Mouse (Mus musculus): ENCODE measurements around the gene Kcp.

The Kcp gene

DNA sequence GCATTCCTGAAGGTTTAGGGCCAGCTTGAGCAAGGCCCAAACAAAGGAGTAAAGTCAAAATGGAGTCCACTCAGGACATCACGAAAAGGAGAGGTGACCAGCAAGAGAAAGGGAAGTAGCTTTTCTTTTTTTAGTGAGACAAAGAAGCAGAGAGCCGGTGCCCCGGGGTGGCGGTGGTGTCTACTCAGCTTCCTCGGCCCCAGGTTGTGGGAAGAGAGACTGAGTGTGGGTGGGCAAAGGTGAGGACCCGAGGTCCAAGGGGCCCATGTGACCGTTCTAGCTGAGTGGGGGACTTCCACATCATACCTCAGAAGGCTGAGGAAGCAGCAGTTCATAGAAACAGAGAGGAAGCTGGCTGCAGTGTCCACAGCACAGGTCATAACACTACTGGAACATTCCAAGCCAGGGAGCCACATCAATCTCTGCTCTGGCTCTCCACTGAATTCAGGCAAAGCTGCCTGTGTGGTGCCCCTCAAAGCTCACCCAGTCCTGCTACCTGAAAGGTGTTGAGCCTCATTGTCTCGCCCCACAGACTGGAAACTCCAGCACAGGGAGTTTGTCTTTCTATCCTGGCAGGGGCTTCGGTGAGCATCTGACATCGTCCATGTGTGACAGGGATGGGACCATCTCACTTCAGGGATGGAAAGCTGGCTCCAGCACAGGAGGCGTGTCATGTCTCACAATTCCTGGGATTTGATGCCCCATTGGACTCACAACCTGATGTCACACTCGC is 15.7 kb upstream of the Kcp start:
- DNase-seq (ENCODE audit: low read depth, low spot score): no peak

DNA sequence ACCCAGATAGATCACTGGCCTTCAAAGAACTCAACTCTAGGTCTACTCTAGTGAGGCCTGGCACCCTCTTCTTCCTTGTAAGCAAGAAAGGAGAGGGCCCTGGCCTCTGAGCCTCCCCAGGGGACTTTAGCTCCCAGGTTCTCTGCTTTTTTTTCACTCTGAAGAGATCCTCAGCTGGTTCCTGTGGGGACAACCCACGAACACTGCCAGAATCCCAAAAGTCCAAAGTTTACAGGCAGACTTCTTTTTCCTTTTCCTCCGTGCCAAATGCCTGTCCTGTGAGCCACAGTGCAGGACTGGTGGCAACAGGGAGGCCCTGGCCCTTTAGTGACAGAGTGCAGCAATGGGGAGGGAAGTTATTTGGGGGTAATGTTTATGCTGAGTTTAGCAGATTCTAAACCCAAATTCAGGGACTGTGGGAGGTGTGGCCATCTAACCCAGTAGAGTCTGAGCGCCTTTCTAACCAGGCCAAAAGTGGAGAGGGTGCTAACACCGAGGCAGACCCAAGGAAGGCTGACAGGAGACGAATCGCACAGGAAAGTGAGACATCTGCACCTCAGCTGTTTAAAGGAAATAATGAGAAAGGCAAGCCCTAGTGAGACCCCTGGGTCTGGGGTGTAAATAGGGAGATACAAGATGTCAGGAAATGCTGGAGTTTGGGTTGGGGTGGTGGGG is 15.0 kb upstream of the Kcp start:
- no peak for DNase-seq (ENCODE audit: low read depth, low spot score)

DNA sequence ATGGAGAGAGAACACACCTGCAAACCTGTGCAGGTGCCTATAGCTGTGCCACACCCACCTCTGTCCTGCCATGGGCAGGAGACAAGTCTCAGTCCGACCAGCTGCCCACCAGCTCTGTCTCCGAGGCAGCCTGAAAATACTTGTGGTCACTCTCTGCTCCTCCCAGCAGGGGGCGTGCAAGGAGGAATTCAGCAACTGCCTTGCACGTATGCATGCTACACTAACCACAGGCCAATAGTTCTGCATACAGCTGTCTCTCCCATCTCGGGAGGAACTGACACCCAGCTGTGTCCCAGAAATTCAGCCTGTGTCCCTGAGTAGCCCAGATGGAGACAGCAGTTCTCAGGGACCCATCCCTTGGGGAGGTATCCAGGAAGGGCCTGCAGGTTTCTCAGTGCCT is 9.4 kb upstream of the Kcp start:
- DNase-seq (ENCODE audit: low read depth, low spot score): peak; percentile 84

DNA sequence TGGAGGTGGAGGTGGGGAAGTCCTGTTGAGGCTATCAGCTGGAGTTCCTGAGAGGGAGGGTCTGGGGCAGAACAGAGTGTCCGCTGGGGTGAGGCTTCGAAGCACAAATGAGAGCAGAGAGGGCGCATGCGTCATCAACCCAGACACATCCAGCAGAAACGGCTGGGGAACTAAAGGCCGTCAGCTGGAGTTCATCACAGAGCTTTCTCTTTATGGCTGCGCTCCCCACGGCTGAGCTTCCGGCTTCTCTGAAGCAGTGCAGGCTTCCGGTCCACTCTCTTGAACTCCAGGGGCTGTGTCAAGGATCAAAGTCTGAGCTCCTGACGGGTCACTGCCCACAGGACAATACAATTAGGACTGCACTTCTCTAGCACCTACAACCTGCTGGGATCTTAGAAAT is 5.5 kb upstream of the Kcp start:
- DNase-seq (ENCODE audit: low read depth, low spot score): peak; percentile 68

DNA sequence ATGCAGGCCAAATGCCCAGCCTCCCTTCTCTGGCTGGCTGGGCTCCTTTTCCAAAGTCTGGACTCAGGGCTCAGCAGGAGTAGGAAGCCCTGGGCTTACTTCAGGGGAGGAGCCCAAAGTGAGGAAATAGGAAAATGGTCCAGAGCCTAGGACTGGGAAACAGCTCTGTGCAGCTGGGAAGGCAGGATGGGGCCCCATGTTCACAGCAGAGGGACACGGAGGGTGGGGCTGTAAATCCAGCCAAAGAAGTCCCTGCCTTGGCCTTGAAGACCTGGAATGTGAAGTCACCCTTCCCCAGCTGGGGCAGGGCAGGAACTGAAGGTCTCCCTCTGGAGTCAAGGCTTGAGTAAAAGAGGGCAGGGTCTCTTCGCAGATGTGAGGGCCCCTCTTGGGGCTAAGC is 1.3 kb upstream of the Kcp start:
- DNase-seq (ENCODE audit: low read depth, low spot score): no peak

DNA sequence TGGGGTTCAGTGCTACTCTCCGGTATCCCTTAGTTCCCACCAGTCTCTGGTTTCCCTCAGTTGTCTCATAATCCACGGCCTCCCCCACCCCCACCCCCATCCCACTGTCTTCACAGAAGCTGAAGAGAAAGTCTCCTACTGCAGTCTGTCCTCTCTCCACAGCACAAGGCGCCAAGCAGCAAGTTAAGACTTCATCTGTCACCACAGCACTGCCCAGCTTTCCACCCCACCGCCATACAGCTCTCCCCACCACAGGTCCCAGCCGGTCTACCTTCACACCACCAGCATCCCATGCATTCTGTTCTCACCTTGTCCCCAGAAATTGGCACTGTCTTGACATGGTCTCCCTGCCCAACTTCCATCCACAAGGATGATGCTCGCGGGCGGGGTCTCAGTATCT is 918 bp downstream of the Kcp start:
- DNase-seq (ENCODE audit: low read depth, low spot score): no peak

DNA sequence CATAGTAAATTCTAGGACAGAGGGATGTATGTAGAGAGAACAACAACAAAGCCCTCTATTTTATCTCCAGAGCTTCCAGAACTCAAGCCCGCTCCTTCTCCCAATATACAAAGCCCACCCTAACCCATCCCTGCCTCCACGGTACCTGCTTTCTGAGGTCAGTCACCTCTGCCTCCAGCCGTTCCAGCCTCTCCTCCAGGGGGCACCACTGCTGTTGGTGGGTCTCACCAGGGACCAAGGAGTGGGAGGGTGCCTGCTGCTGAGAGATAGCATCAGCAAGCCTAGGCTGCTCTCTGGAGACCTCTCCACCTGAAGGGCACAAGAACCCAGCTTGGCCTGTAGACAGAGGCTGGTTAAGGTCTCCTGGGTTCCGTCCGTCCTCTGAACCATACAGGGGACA is 2.3 kb downstream of the Kcp start:
- DNase-seq (ENCODE audit: low read depth, low spot score): no peak

DNA sequence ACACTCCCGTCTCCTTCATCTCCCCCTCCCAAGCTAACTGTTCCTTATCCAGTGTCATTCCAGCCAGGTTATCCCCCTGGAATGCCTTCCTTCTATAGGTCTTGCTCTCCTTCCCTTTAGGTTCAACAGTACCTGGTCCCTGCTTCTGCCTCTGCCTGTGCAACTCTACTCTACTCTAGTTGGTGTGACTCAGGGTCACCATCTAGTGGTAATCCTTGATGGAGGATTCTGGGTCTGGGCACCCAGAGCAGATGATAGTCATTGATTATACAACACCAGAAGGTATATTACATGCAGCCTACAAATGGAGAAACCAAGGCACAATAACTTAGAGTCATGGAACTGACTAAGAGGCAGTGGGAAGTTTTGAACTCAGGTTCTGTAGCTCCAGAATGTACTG is 6.2 kb downstream of the Kcp start:
- no peak for DNase-seq (ENCODE audit: low read depth, low spot score)

DNA sequence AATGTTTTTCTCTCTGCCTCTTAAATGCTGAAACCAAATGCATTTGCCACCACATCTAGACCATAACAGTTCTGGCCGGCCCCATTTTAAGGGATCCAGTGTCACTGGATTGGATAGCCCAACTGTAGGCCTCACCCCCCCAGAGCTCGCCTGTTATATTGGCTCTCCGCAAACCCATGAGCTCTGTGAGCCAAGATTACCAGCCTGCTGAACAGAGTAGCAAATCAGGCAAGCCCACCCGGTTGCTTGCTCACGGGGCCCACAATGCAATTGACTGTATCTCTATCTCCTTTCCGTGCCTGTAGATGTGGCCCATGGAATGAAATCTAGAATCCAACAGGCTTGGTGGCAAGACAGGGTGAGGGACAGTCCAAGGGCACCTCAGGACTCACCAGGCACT is 6.9 kb downstream of the Kcp start:
- no peak for DNase-seq (ENCODE audit: low read depth, low spot score)

DNA sequence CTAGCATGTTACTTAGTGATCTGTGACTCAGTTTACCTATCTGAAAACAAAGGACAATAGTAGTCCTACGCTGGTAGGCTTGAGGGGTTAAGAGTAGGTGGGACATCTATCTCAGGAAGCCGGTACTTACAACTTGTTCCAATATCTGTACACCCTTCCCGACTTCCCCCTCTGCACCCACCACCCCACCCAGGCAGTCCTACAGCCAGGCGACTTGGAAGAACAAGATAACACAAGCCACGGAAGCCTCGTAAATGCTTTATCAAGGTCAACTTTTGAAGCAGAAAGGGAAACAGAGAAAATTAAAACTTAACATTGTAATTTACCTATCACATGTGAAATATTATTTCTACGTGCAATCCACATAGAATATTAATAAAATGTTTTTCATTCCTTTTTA is 7.6 kb downstream of the Kcp start:
- DNase-seq (ENCODE audit: low read depth, low spot score): no peak

DNA sequence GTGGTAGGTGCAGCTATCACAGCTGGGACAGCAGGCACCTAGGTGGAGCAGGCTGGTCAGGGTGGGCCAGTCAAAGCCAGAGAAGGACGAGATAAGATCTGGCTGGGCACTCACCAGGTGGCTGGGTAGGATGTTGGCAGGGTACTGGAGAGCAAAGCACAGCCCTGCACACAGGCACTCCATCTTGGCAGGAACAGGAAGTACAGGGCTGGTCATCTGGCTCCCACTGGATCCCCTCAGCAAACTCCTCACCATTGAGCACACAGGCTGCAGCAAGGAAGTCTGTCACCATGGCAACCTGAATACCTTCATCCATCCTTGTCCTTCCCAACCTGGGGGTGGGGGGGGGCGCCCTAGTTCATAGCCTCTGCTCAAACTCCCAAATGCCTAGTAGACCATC is 10.0 kb downstream of the Kcp start:
- no peak for DNase-seq (ENCODE audit: low read depth, low spot score)

DNA sequence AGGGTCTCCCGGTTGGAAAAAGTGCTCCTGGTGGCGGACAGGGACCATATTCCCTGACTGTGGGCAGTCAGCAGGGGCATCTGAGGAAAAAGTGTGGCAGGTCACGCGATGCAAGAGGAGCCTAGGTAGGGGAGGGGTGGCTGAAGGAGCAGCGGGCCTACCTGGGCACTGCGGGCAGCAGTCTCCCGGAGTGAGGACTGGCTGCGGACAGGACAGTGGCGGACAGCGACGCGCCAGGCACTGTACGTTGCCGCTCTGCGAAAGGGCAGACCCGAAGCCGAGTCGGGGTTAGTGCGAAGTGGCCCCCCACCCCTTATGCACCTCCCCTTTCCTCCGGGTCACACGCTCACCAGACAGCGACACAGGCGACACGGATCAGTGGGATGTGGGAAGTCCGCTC is 11.5 kb downstream of the Kcp start:
- DNase-seq (ENCODE audit: low read depth, low spot score): no peak

DNA sequence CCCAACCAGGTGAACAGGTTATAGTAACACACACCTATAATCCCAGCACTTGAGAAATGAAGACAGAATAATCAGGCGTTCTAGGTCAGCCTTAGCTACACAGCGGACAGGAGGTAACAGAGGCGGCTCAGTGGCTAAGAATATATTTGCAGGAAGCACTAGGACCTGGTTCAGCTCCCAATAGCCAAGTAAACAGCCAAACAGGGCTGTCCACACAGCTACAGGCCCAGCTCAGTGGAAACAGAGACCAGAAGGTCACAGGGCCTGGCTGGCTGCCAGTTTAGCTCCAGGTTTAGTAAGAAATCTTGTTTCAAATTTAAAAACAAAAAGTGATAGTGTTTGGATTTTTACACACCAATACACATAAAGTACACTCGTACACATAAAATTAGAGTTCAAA is 13.7 kb downstream of the Kcp start:
- no peak for DNase-seq (ENCODE audit: low read depth, low spot score)

DNA sequence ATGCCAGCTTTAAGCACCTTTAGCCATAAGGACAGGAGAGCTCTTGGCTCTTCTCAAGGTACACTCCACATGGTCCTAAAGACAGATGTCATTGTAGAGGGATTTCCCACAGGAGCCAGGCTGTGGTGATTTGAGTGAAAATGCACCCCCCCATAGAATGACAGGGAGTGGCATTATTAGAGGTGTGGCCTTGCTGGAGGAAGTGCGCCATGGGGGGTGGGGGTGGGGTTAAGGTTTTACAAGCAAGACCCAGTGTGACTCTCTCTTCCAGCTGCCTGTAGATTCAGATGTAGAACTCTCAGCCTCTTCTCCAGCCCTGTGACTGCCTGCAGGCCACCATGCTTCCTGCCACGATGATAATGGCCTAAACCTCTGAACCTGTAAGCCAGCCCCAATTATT is 21.8 kb downstream of the Kcp start:
- DNase-seq (ENCODE audit: low read depth, low spot score): no peak

DNA sequence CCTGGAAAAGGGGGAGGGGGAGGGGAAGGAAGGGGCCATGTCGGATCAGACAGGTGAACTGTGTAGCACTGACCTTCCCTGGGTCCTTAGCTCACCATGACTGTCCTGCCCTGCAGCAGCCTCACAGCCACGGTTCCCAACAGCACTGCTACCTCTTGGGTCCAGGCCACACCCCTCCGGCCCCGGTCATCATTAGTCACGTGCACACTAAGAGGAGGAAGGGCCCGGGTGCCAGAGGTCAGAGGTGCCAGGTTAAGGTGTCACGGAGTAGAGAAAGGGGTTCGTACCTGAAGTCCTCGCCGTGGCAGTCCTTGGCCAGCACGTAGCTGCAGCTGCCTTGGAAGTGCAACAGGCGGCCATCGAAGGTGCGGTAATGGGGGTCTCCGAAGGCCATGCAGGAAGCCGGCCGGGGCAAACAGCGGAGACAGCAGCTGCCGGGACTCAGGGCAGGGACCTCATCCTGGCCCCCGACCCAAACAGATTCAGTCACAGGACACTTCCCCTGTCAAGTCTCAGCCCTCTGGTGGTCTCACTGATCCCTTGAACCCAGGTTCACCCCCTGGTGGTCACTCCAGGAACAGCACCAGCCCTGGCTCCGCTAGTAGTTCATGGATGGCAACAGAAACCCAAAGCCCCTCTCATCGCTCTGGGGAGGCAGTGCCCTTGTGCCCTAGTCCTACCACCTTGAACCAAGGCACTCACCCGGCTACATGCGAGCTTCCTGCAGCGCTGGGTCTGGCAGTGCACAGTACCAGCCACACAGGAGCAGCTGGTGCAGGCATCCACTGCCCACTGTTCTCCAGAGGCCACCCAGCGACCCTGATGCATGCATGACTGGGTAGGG is 22.8 kb downstream of the Kcp start:
- peak; percentile 69 for DNase-seq (ENCODE audit: low read depth, low spot score)

DNA sequence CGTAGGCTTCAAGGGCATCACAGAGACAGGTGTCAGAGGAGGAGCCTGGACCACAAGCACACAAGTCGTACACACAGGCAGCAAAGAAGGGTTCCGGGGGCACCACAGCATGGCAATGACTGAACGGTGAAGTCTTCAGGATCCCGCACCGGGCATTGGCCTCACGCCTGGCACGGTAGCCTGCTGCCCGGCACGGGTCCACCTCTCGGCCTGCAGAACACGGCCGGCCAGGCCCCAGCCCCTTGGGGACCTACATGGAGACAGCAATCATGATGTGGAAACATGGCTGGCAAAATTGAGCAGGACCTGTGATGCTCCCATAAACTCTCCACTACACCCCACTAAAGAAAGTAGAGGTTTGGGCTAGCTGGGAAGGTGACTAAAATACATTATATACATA is 25.1 kb downstream of the Kcp start:
- DNase-seq (ENCODE audit: low read depth, low spot score): no peak

DNA sequence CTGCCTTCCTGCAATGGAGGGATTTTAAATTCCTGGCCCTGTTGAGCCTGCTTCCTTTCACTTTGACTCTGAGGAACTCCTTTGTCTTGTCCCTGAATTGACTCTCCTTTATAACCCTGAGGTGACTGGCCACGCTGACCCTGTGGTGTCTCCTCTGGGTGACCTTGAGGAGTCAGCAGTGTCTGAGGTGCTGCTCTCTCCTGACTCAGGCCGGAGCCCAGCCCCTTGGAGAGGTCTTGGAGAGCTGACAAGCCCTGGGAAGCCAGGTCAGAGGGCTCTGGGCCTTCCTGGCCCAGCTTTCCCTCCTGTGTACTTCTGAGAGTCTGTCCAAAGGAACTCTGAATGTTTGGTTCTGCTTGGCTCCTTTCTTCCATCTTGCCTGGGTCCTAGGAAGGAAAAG is 33.0 kb downstream of the Kcp start:
- no peak for DNase-seq (ENCODE audit: low read depth, low spot score)

DNA sequence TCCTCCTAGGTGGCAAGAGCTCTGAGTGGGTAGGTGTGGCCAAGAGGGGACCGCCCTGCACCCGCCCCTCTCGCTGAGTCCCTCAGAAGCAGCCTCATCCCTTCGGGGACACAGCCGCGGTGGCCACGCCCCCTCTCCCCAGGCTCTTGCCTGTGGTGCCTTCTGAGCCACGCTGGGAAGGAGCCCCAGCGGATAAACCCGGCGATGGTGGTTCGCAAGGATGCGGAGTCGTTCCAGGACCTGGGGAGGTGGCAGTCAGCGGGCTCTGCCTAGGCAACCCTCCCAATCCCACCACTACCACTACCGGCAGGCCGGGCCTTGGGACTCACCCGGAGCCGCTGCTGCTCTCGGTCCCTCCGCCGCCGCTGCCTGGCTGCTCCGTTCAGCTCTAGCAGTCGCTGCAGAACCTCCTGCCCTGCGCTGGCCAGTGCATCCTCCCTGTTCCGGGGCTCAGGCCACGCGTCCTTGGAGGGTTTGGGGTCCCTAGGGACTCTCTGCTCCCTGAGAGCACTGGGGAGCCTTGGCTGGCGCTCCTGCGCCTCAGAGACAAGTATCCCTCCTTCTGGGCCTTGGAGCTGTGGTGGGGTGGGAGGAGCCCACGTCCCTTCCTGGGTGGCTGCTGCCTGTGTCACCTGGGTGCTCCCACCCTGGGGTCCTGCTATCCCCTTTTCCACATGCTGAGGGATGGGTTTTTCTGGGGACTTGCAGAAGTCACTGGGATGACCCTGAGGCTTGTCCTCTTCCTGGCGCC is 33.6 kb downstream of the Kcp start:
- peak; percentile 86 for DNase-seq (ENCODE audit: low read depth, low spot score)

DNA sequence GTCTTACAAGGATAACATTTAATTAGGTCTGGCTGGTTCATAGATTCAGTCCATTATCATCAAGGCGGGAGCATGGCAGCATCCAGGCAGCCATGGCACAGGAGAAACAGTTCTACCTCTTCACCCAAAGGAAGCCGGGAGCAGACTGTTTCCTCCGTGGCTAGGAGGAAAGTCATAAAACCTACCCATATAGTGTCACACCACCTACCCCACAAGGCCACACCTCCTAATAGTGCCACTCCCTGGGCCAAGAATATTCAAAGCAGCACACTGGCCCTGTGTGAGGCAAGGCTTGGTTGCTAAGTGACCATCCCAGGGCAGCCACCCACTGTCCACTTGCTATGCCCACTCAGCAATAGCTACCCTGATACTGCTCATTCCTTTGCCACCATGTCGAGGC is 36.6 kb downstream of the Kcp start, which contains the start of gene Atp6v1fnb:
TSS of gene Atp6v1fnb (plus strand) at position 301 of the 400 bp plus-strand sequence.
- no peak for DNase-seq (ENCODE audit: low read depth, low spot score)

DNA sequence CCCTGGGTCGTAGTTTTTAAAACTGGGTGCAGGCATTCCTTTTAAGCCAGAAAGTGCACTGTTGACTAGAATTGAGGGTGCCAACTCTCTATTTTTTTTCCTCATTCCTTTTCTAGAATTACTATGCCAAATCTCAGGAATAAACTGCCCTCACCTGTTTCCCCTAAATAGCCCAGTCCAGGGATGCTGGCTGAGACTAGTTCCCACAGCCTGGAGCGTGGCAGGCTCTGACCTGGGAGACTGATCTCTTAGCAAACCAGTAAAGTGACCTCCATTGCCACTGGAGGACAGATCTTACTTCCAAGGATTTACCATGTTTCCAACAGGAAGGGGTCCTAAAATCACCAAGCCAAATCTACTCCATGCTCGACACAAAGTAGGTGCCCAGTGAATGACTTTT is 38.9 kb downstream of the Kcp start:
- no peak for DNase-seq (ENCODE audit: low read depth, low spot score)

DNA sequence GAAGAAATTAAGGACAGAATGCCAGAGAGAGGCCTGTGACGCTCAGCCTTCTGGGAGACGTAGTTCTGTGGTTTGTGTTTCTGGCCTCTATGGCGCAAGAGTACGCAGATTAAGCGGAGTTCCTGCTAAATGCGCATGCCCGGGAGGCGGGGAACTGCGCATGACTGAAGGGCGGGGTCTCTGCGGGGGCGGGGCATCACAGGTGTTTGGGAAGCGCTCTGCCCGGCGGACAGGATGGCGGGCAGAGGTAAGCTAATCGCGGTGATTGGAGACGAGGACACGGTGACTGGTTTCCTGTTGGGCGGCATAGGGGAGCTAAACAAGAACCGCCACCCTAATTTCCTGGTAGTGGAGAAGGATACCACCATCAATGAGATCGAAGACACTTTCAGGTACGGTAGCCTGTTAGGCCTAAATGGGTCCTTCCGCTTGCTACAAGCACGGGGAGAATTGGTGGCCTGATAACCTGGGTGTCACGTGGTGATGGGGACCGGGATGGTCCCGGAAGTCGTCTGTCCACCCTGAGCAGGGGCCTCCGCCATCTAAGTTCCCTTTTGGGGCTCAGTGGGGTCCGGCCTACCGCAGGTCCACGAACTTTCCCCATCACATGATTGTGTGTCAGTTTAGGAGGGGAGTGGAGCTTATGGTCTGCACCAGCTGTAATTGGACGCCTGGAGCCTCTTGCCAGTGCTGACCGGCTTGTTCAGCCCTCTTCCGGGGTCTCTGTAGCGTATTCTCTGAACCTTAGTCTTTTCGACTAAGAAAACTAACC is 40.0 kb downstream of the Kcp start, which contains the start of gene Atp6v1f:
TSS of gene Atp6v1f (plus strand) at position 136 of the 772 bp plus-strand sequence.
- peak; percentile 97 for DNase-seq (ENCODE audit: low read depth, low spot score)
